Mouse (Mus musculus) heart, postnatal 25 days (tissue): Measurements from ENCODE around the gene Sema4c. TPM values are rescaled to one million over a fixed set of nuclear protein-coding genes. Genes with fewer than 3 reads are reported as not detected.
"Not testable (repeated sequence)": the region's sequence is repeated elsewhere in the genome, so short reads cannot be mapped to it uniquely, and the experiment has no call there.

ENCODE experiments used
- DNase-seq: peaks from one replicate; pipeline ENCODE4 v3.0.0; 2022; ENCODE audit warnings: low spot score
- intact Hi-C: fragments of 180-260 bp; cut with DNase I; formaldehyde crosslinking; loops from one replicate; pipeline ENCODE4 v1.15.1; 2025
- total RNA-seq, 2 experiments: library from RNA; stranded (reverse); gene quantifications; 2 replicates each; pipeline ENCODE4 v1.2.3; 2021

Sema4c gene
- total RNA-seq, 2 experiments from 2014 or later: 14.8 to 15.7 TPM

- intact Hi-C loops: no loop called here
Measured at GRCm38 (mm10) chr1:36540807-36541206, 17.3 kb downstream of the Sema4c start.

GRCm38 (mm10) chr1:36540132-36540531 lies 18.0 kb downstream of the Sema4c start:
- intact Hi-C loops: no loop called here
- no peak for DNase-seq

More at GRCm38 (mm10) chr1:36540807-36541206, 17.3 kb downstream of the Sema4c start:
- DNase-seq: no peak

GRCm38 (mm10) chr1:36539186-36539585 lies 19.0 kb downstream of the Sema4c start, which contains the start of gene Gm42417:
Gene Gm42417 (minus strand): TSS chr1:36539429.
- peak; percentile 63 for DNase-seq
- intact Hi-C loops: no loop called here

GRCm38 (mm10) chr1:36538727-36539126 lies 19.4 kb downstream of the Sema4c start:
- intact Hi-C loops: no loop called here
- no peak for DNase-seq

- intact Hi-C loops, DNase-seq: not testable (repeated sequence)
Measured at GRCm38 (mm10) chr1:36536783-36537182, 21.4 kb downstream of the Sema4c start, which contains the start of gene Ankrd23. Gene Ankrd23 (minus strand): TSS chr1:36536883.

GRCm38 (mm10) chr1:36536397-36536728 lies 21.8 kb downstream of the Sema4c start:
- DNase-seq: no peak
- intact Hi-C loops: no loop called here

GRCm38 (mm10) chr1:36535477-36536396 lies 22.4 kb downstream of the Sema4c start:
- DNase-seq: peak; percentile 31
- intact Hi-C loops: no loop called here

- DNase-seq: no peak
- intact Hi-C loops: no loop called here
Measured at GRCm38 (mm10) chr1:36534595-36535058, 23.5 kb downstream of the Sema4c start.

- intact Hi-C loops: no loop called here
- no peak for DNase-seq
Measured at GRCm38 (mm10) chr1:36533546-36533945, 24.6 kb downstream of the Sema4c start.

GRCm38 (mm10) chr1:36531461-36531860 lies 26.7 kb downstream of the Sema4c start:
- intact Hi-C loops: no loop called here
- no peak for DNase-seq

GRCm38 (mm10) chr1:36530962-36531361 lies 27.2 kb downstream of the Sema4c start:
- no peak for DNase-seq
- intact Hi-C loops: no loop called here

GRCm38 (mm10) chr1:36530485-36530884 lies 27.7 kb downstream of the Sema4c start:
- intact Hi-C loops: no loop called here
- DNase-seq: no peak

GRCm38 (mm10) chr1:36529875-36530274 lies 28.3 kb downstream of the Sema4c start:
- no peak for DNase-seq
- intact Hi-C loops: no loop called here

GRCm38 (mm10) chr1:36529274-36529673 lies 28.9 kb downstream of the Sema4c start:
- intact Hi-C loops: no loop called here
- no peak for DNase-seq

- intact Hi-C loops: no loop called here
Measured at GRCm38 (mm10) chr1:36528351-36528750, 29.8 kb downstream of the Sema4c start.

GRCm38 (mm10) chr1:36526903-36527302 lies 31.2 kb downstream of the Sema4c start:
- intact Hi-C loops: no loop called here
- no peak for DNase-seq

More at GRCm38 (mm10) chr1:36528351-36528750, 29.8 kb downstream of the Sema4c start:
- no peak for DNase-seq

- DNase-seq: no peak
- intact Hi-C loops: no loop called here
Measured at GRCm38 (mm10) chr1:36525774-36526173, 32.4 kb downstream of the Sema4c start.

- no peak for DNase-seq
- intact Hi-C loops: no loop called here
Measured at GRCm38 (mm10) chr1:36524058-36524457, 34.1 kb downstream of the Sema4c start.

- DNase-seq: no peak
- intact Hi-C loops: no loop called here
Measured at GRCm38 (mm10) chr1:36523332-36524013, 34.7 kb downstream of the Sema4c start.

- intact Hi-C loops: no loop called here
- DNase-seq: no peak
Measured at GRCm38 (mm10) chr1:36522210-36522609, 35.9 kb downstream of the Sema4c start.

- intact Hi-C loops: no loop called here
- no peak for DNase-seq
Measured at GRCm38 (mm10) chr1:36519626-36520025, 38.5 kb downstream of the Sema4c start.
